20 mouse cellular contexts compared by ENCODE assay signal in genomic region chr17:50066822-50067713, GRCm38 (mm10).
A peak's percentile ranks its signal among the peaks of the same experiment; 100 is the strongest.
DNase-seq lines count a peak whose midpoint lies in the region; ATAC-seq and TF ChIP-seq lines count a peak whose summit lies in the region.
"Had no signal": no experiment of that assay in that cellular context is flagged by ENCODE, and none has a peak within 500 bp of the region (broad histone marks: within the 10 kb centered on the region; RNA-seq: fewer than 3 reads in every experiment).

No protein-coding gene starts in this region.

- dilution Hi-C loops in CH12.LX (cut with MboI; ENCODE audit: extremely low pct_ligation_motif_present, extremely low pct_unique_long_range_greater_than_20kb, low sequenced_read_pairs) = no loop called here

- H3K9ac ChIP-seq in hindbrain, embryonic 12.5 days = no peak overlapping the region
- H3K9ac ChIP-seq in hindbrain, embryonic 11.5 days (ENCODE audit: low read depth, low read length) = no peak overlapping the region
- no peak overlapping the region for H3K9ac ChIP-seq in CH12.LX (ENCODE audit: insufficient read depth, low read depth)
- no peak overlapping the region for H3K9ac ChIP-seq in forebrain, postnatal 0 days
- H3K9ac ChIP-seq in kidney, embryonic 14.5 days (ENCODE audit: low read depth, low read length) = no peak overlapping the region
- H3K9ac ChIP-seq: embryonic facial prominence, embryonic 12.5 days; heart, embryonic 12.5 days had no signal

- no peak for TF ChIP-seq CTCF in CH12.LX (conservative IDR thresholded peaks at IDR 0.05 in 1 of 2, IDR thresholded peaks at IDR 0.05 in 1 of 2; ENCODE audit: low read depth in 2 of 2, low read length in 2 of 2)
- no peak for TF ChIP-seq CTCF in brain, embryonic 14.5 days (IDR thresholded peaks at IDR 0.05; ENCODE audit: borderline replicate concordance, extremely low read depth, insufficient read depth, insufficient read length)
- TF ChIP-seq CTCF in forebrain, postnatal 0 days (IDR thresholded peaks at IDR 0.05; ENCODE audit: low read depth) = no peak

- peaks cover 4% of the 10 kb centered on the region for H3K4me1 ChIP-seq in hindbrain, embryonic 12.5 days
- no peaks in the 10 kb centered on the region for H3K4me1 ChIP-seq in hindbrain, embryonic 11.5 days (replicated peaks; ENCODE audit: control insufficient read depth, insufficient read depth, low read length)
- peaks cover 24 to 63% of the 10 kb centered on the region in 2 experiments for H3K4me1 ChIP-seq in CH12.LX (ENCODE audit: control insufficient read depth in 1 of 2, insufficient read depth in 2 of 2)
- no peaks in the 10 kb centered on the region for H3K4me1 ChIP-seq in forebrain, postnatal 0 days (ENCODE audit: insufficient read depth)
- H3K4me1 ChIP-seq in kidney, embryonic 14.5 days (ENCODE audit: control insufficient read depth, insufficient read depth, low read length) = 0 out of 2 replicates have a peak, but pooled peaks cover 6% of the 10 kb centered on the region
- H3K4me1 ChIP-seq: embryonic facial prominence, embryonic 12.5 days had no signal

- 79% methylated on average over 8 of the region's 8 CpGs for WGBS in hindbrain, embryonic 12.5 days
- WGBS in hindbrain, embryonic 11.5 days = 83% methylated on average over 8 of the region's 8 CpGs
- 71% methylated on average over 8 of the region's 8 CpGs for WGBS in forebrain, postnatal 0 days
- 64% methylated on average over 8 of the region's 8 CpGs for WGBS in kidney, embryonic 14.5 days

- H3K36me3 ChIP-seq in hindbrain, embryonic 12.5 days = no peaks in the 10 kb centered on the region
- no peaks in the 10 kb centered on the region for H3K36me3 ChIP-seq in hindbrain, embryonic 11.5 days (ENCODE audit: control insufficient read depth, insufficient read depth, low read length)
- H3K36me3 ChIP-seq in CH12.LX (replicated peaks in 1 of 2; ENCODE audit: control insufficient read depth in 1 of 2, insufficient read depth in 1 of 2, low read length in 1 of 2) = peaks cover 8 to 11% of the 10 kb centered on the region in 2 experiments
- no peaks in the 10 kb centered on the region; the same call in 1 of the 2 replicates for H3K36me3 ChIP-seq in forebrain, postnatal 0 days (ENCODE audit: insufficient read depth)
- H3K36me3 ChIP-seq in kidney, embryonic 14.5 days (ENCODE audit: control insufficient read depth, insufficient read depth, low read length) = no peaks in the 10 kb centered on the region
- H3K36me3 ChIP-seq: embryonic facial prominence, embryonic 12.5 days; G1E; hindbrain, embryonic 10.5 days had no signal

- ATAC-seq in hindbrain, embryonic 12.5 days (ENCODE audit: low FRiP score) = peak; percentile 40; the same call in 1 of the 2 replicates
- no peak for ATAC-seq in hindbrain, embryonic 11.5 days (ENCODE audit: low FRiP score)
- 0 out of 2 replicates have a peak, but pooled peaks have one; percentile 21 for ATAC-seq in forebrain, postnatal 0 days
- ATAC-seq in kidney, embryonic 14.5 days (ENCODE audit: low FRiP score, low TSS enrichment) = no peak
- ATAC-seq: hindbrain, embryonic 16.5 days; inflammation-experienced regulatory T-cells, adult 6 months; intestine, postnatal 0 days had no signal

- TF ChIP-seq POLR2A in CH12.LX (IDR thresholded peaks at IDR 0.05; ENCODE audit: low read depth, low read length) = no peak; the same call in none of the 2 replicates
- TF ChIP-seq POLR2A in brain, embryonic 14.5 days (IDR thresholded peaks at IDR 0.05; ENCODE audit: borderline replicate concordance, extremely low read depth, insufficient read depth, insufficient read length, poor library complexity, severe bottlenecking) = no peak

- no peaks in the 10 kb centered on the region for H3K27me3 ChIP-seq in hindbrain, embryonic 12.5 days
- H3K27me3 ChIP-seq in hindbrain, embryonic 11.5 days (ENCODE audit: control insufficient read depth, insufficient read depth, low read length) = no peaks in the 10 kb centered on the region
- H3K27me3 ChIP-seq in CH12.LX (replicated peaks) = no peaks in the 10 kb centered on the region
- H3K27me3 ChIP-seq in forebrain, postnatal 0 days (ENCODE audit: insufficient read depth, low read length) = no peaks in the 10 kb centered on the region
- no peaks in the 10 kb centered on the region for H3K27me3 ChIP-seq in kidney, embryonic 14.5 days (ENCODE audit: control insufficient read depth, insufficient read depth, low read length)
- H3K27me3 ChIP-seq: embryonic facial prominence, embryonic 12.5 days; heart, embryonic 12.5 days had no signal

- TF ChIP-seq RAD21 in CH12.LX (IDR thresholded peaks at IDR 0.05; ENCODE audit: low read depth, low read length) = no peak

- no peak overlapping the region for H3K4me3 ChIP-seq in hindbrain, embryonic 12.5 days
- H3K4me3 ChIP-seq in hindbrain, embryonic 11.5 days (ENCODE audit: low read depth, low read length) = no peak overlapping the region
- no peak overlapping the region for H3K4me3 ChIP-seq in CH12.LX (replicated peaks in 1 of 3; ENCODE audit: low read depth in 2 of 3, low read length in 2 of 3, poor library complexity in 1 of 3)
- no peak overlapping the region for H3K4me3 ChIP-seq in forebrain, postnatal 0 days (ENCODE audit: low read depth, low read length)
- no peak overlapping the region for H3K4me3 ChIP-seq in kidney, embryonic 14.5 days (ENCODE audit: low read length)
- H3K4me3 ChIP-seq: embryonic facial prominence, embryonic 12.5 days; heart, embryonic 12.5 days; hindbrain, embryonic 10.5 days had no signal

- in situ Hi-C loops in CH12.LX (cut with MboI; ENCODE audit: low pct_ligation_motif_present, low pct_unique_long_range_greater_than_20kb, low sequenced_read_pairs) = no loop called here

- TF ChIP-seq EP300 in CH12.LX (IDR thresholded peaks at IDR 0.05; ENCODE audit: low read length) = no peak

- no peaks in the 10 kb centered on the region; the same call in 1 of the 2 replicates for H3K79me2 ChIP-seq in CH12.LX (replicated peaks; ENCODE audit: control insufficient read depth, extremely low read depth, insufficient read depth, poor library complexity, severe bottlenecking)

- no peak for DNase-seq in hindbrain, embryonic 11.5 days (ENCODE audit: low spot score)
- peak; percentile 59 for DNase-seq in CH12.LX (ENCODE audit: extremely low read depth)
- DNase-seq in brain, embryonic 14.5 days (ENCODE audit: low read depth) = peak; percentile 69
- no peak for DNase-seq in forebrain, postnatal 0 days
- no peak for DNase-seq in left cerebral cortex, adult 8-10 months (ENCODE audit: low spot score in 2 of 2)
- DNase-seq: adrenal gland, adult 8-10 months; adrenal gland, postnatal 36 days; cerebellum, adult 11-12 months; cerebellum, adult 9-10 months; cerebellum, postnatal 25 days; gastrocnemius, postnatal 10 days had no signal

- no peak overlapping the region for H3K27ac ChIP-seq in hindbrain, embryonic 12.5 days
- no peak overlapping the region for H3K27ac ChIP-seq in hindbrain, embryonic 11.5 days (ENCODE audit: low read depth, low read length)
- peak overlapping the region; percentile 93; the same call in 1 of the 2 replicates for H3K27ac ChIP-seq in CH12.LX (ENCODE audit: insufficient read depth, low read depth)
- H3K27ac ChIP-seq in forebrain, postnatal 0 days (ENCODE audit: low read depth, low read length) = no peak overlapping the region
- no peak overlapping the region for H3K27ac ChIP-seq in kidney, embryonic 14.5 days (ENCODE audit: low read depth, low read length)
- H3K27ac ChIP-seq: embryonic facial prominence, embryonic 12.5 days; hindbrain, embryonic 10.5 days had no signal

- no peaks in the 10 kb centered on the region for H3K9me3 ChIP-seq in hindbrain, embryonic 12.5 days (replicated peaks)
- no peaks in the 10 kb centered on the region for H3K9me3 ChIP-seq in hindbrain, embryonic 11.5 days (ENCODE audit: control insufficient read depth, low read length)
- no peaks in the 10 kb centered on the region for H3K9me3 ChIP-seq in CH12.LX (replicated peaks; ENCODE audit: low read length)
- no peaks in the 10 kb centered on the region for H3K9me3 ChIP-seq in forebrain, postnatal 0 days (ENCODE audit: low read length)
- H3K9me3 ChIP-seq in kidney, embryonic 14.5 days (ENCODE audit: control insufficient read depth, low read length) = no peaks in the 10 kb centered on the region
- H3K9me3 ChIP-seq: embryonic facial prominence, embryonic 12.5 days; heart, embryonic 12.5 days; hindbrain, embryonic 10.5 days had no signal

- H3K4me2 ChIP-seq in hindbrain, embryonic 12.5 days (replicated peaks) = no peak overlapping the region
- no peak overlapping the region for H3K4me2 ChIP-seq in hindbrain, embryonic 11.5 days (replicated peaks; ENCODE audit: low read depth, low read length)
- H3K4me2 ChIP-seq in CH12.LX (ENCODE audit: insufficient read depth, low read depth, poor library complexity, severe bottlenecking) = no peak overlapping the region
- H3K4me2 ChIP-seq in forebrain, postnatal 0 days (ENCODE audit: low read depth) = no peak overlapping the region
- no peak overlapping the region for H3K4me2 ChIP-seq in kidney, embryonic 14.5 days (replicated peaks; ENCODE audit: low read depth, low read length)
- H3K4me2 ChIP-seq: embryonic facial prominence, embryonic 12.5 days; heart, embryonic 12.5 days had no signal

TF ChIP-seq in CH12.LX, 34 proteins besides CTCF, POLR2A, EP300 and RAD21 (continues in another document):
- TF ChIP-seq ZMIZ1 (IDR thresholded peaks at IDR 0.05; ENCODE audit: low read depth, low read length) (0 out of 2 replicates have a peak, but pooled peaks have one; percentile 76), USF1 (IDR thresholded peaks at IDR 0.05; ENCODE audit: low read depth, low read length) (no peak), MAX (IDR thresholded peaks at IDR 0.05; ENCODE audit: low read length) (no peak), SIN3A (IDR thresholded peaks at IDR 0.05; ENCODE audit: low read length) (no peak), SMC3 (IDR thresholded peaks at IDR 0.05; ENCODE audit: low read depth, low read length) (peak; percentile 2), MXI1 (IDR thresholded peaks at IDR 0.05; ENCODE audit: low read depth, low read length) (no peak), GABPA (IDR thresholded peaks at IDR 0.05; ENCODE audit: insufficient replicate concordance, low read depth, low read length) (no peak), BHLHE40 (IDR thresholded peaks at IDR 0.05; ENCODE audit: low read depth, low read length) (no peak), UBTF (IDR thresholded peaks at IDR 0.05; ENCODE audit: low read depth, low read length) (no peak), MAFK (IDR thresholded peaks at IDR 0.05; ENCODE audit: insufficient replicate concordance, low read length) (peak; percentile 55; the same call in 1 of the 2 replicates), PAX5 (IDR thresholded peaks at IDR 0.05; ENCODE audit: low read length) (no peak), E2F4 (IDR thresholded peaks at IDR 0.05; ENCODE audit: insufficient replicate concordance, low read depth, low read length) (0 out of 2 replicates have a peak, but pooled peaks have one; percentile 51), NELFE (IDR thresholded peaks at IDR 0.05; ENCODE audit: low read depth, low read length) (peak; percentile 35; the same call in 1 of the 2 replicates), CHD1 (IDR thresholded peaks at IDR 0.05; ENCODE audit: low read depth, low read length) (no peak; the same call in 1 of the 2 replicates), ELF1 (IDR thresholded peaks at IDR 0.05; ENCODE audit: low read depth, low read length) (peak; percentile 46; the same call in 1 of the 2 replicates), RCOR1 (conservative IDR thresholded peaks at IDR 0.05; ENCODE audit: low read depth, low read length) (peak; percentile 33)

Comparison
In these comparisons a context has a peak if more than half of its experiments do, and no peak if none do; other contexts are left out.
1. ATAC-seq: peak in hindbrain, embryonic 12.5 days (single experiment) and forebrain, postnatal 0 days (single experiment); none in hindbrain, embryonic 11.5 days (single experiment) and kidney, embryonic 14.5 days (single experiment).
2. DNase-seq: peak in CH12.LX (single experiment) and brain, embryonic 14.5 days (single experiment); none in hindbrain, embryonic 11.5 days (single experiment), forebrain, postnatal 0 days (single experiment) and left cerebral cortex, adult 8-10 months (0 of 2).